Mouse (Mus musculus): ENCODE measurements around the gene Slc3a1. TPM values are rescaled to one million over a fixed set of nuclear protein-coding genes. Genes with fewer than 3 reads are reported as not detected.

Gene Slc3a1
- polyA plus RNA-seq (2012; rRNA removed): 0.42 and 0.77 TPM in 2 replicates

- H3K36me3 ChIP-seq (ENCODE audit: control insufficient read depth, insufficient read depth, low read length): no peaks in the 10 kb centered on the region
- H3K4me1 ChIP-seq (ENCODE audit: control insufficient read depth, insufficient read depth, low read length): peaks cover 6% of the 10 kb centered on the region
- H3K4me3 ChIP-seq (ENCODE audit: control insufficient read depth, low read depth, low read length): no peak within 1 kb of the TSS
- no peak for TF ChIP-seq CTCF (IDR thresholded peaks at IDR 0.05; ENCODE audit: control insufficient read depth, insufficient read depth, insufficient replicate concordance, low read depth, low read length)
- no peak for TF ChIP-seq POLR2A (IDR thresholded peaks at IDR 0.05; ENCODE audit: control insufficient read depth, low read depth, low read length)
- H3K27me3 ChIP-seq (ENCODE audit: control insufficient read depth, insufficient read depth, low read length): no peaks in the 10 kb centered on the region
- no peak within 1 kb of the TSS for H3K27ac ChIP-seq (ENCODE audit: control insufficient read depth, insufficient read depth, low read depth, low read length)
Measured at GRCm38 (mm10) chr17:85028093-85028739, at the start of gene Slc3a1. Slc3a1 (plus strand) TSS chr17:85028376.

GRCm38 (mm10) chr17:84981721-84982120 is 46.5 kb upstream of the Slc3a1 start:
- Histone ChIP-seq H3K27me3 (ENCODE audit: control insufficient read depth, insufficient read depth, low read length) (no peaks in the 10 kb centered on the region), H3K27ac (ENCODE audit: control insufficient read depth, insufficient read depth, low read depth, low read length) (no peak overlapping the region), H3K4me3 (ENCODE audit: control insufficient read depth, low read depth, low read length) (no peak overlapping the region), H3K36me3 (ENCODE audit: control insufficient read depth, insufficient read depth, low read length) (no peaks in the 10 kb centered on the region; the same call in 1 of the 2 replicates), H3K4me1 (ENCODE audit: control insufficient read depth, insufficient read depth, low read length) (no peaks in the 10 kb centered on the region; the same call in 1 of the 2 replicates)
- no peak for TF ChIP-seq POLR2A (IDR thresholded peaks at IDR 0.05; ENCODE audit: control insufficient read depth, low read depth, low read length)
- no peak for TF ChIP-seq CTCF (IDR thresholded peaks at IDR 0.05; ENCODE audit: control insufficient read depth, insufficient read depth, insufficient replicate concordance, low read depth, low read length)

- no peaks in the 10 kb centered on the region for H3K27me3 ChIP-seq (ENCODE audit: control insufficient read depth, insufficient read depth, low read length)
- no peak overlapping the region for H3K4me3 ChIP-seq (ENCODE audit: control insufficient read depth, low read depth, low read length)
- no peaks in the 10 kb centered on the region; the same call in 1 of the 2 replicates for H3K4me1 ChIP-seq (ENCODE audit: control insufficient read depth, insufficient read depth, low read length)
- no peak overlapping the region for H3K27ac ChIP-seq (ENCODE audit: control insufficient read depth, insufficient read depth, low read depth, low read length)
- H3K36me3 ChIP-seq (ENCODE audit: control insufficient read depth, insufficient read depth, low read length): no peaks in the 10 kb centered on the region; the same call in 1 of the 2 replicates
- TF ChIP-seq POLR2A (IDR thresholded peaks at IDR 0.05; ENCODE audit: control insufficient read depth, low read depth, low read length) (no peak), CTCF (IDR thresholded peaks at IDR 0.05; ENCODE audit: control insufficient read depth, insufficient read depth, insufficient replicate concordance, low read depth, low read length) (no peak)
Measured at GRCm38 (mm10) chr17:84982735-84983134, 45.4 kb upstream of the Slc3a1 start.

- no peak overlapping the region for H3K4me3 ChIP-seq (ENCODE audit: control insufficient read depth, low read depth, low read length)
- no peaks in the 10 kb centered on the region; the same call in 1 of the 2 replicates for H3K4me1 ChIP-seq (ENCODE audit: control insufficient read depth, insufficient read depth, low read length)
- H3K27ac ChIP-seq (ENCODE audit: control insufficient read depth, insufficient read depth, low read depth, low read length): no peak overlapping the region
- no peaks in the 10 kb centered on the region for H3K27me3 ChIP-seq (ENCODE audit: control insufficient read depth, insufficient read depth, low read length)
- H3K36me3 ChIP-seq (ENCODE audit: control insufficient read depth, insufficient read depth, low read length): no peaks in the 10 kb centered on the region; the same call in 1 of the 2 replicates
- TF ChIP-seq POLR2A (IDR thresholded peaks at IDR 0.05; ENCODE audit: control insufficient read depth, low read depth, low read length): no peak
- TF ChIP-seq CTCF (IDR thresholded peaks at IDR 0.05; ENCODE audit: control insufficient read depth, insufficient read depth, insufficient replicate concordance, low read depth, low read length): no peak
Measured at GRCm38 (mm10) chr17:84986368-84986767, 41.8 kb upstream of the Slc3a1 start.

- TF ChIP-seq CTCF (IDR thresholded peaks at IDR 0.05; ENCODE audit: control insufficient read depth, insufficient read depth, insufficient replicate concordance, low read depth, low read length): no peak
- no peak for TF ChIP-seq POLR2A (IDR thresholded peaks at IDR 0.05; ENCODE audit: control insufficient read depth, low read depth, low read length)
- Histone ChIP-seq H3K4me3 (ENCODE audit: control insufficient read depth, low read depth, low read length) (no peak overlapping the region), H3K4me1 (ENCODE audit: control insufficient read depth, insufficient read depth, low read length) (no peaks in the 10 kb centered on the region; the same call in 1 of the 2 replicates), H3K27me3 (ENCODE audit: control insufficient read depth, insufficient read depth, low read length) (no peaks in the 10 kb centered on the region), H3K27ac (ENCODE audit: control insufficient read depth, insufficient read depth, low read depth, low read length) (no peak overlapping the region), H3K36me3 (ENCODE audit: control insufficient read depth, insufficient read depth, low read length) (no peaks in the 10 kb centered on the region; the same call in 1 of the 2 replicates)
Measured at GRCm38 (mm10) chr17:84987834-84988410, 40.3 kb upstream of the Slc3a1 start.

GRCm38 (mm10) chr17:84988514-84988913 is 39.7 kb upstream of the Slc3a1 start:
- Histone ChIP-seq H3K4me1 (ENCODE audit: control insufficient read depth, insufficient read depth, low read length) (no peaks in the 10 kb centered on the region; the same call in 1 of the 2 replicates), H3K4me3 (ENCODE audit: control insufficient read depth, low read depth, low read length) (no peak overlapping the region), H3K36me3 (ENCODE audit: control insufficient read depth, insufficient read depth, low read length) (no peaks in the 10 kb centered on the region; the same call in 1 of the 2 replicates), H3K27ac (ENCODE audit: control insufficient read depth, insufficient read depth, low read depth, low read length) (no peak overlapping the region), H3K27me3 (ENCODE audit: control insufficient read depth, insufficient read depth, low read length) (no peaks in the 10 kb centered on the region)
- TF ChIP-seq POLR2A (IDR thresholded peaks at IDR 0.05; ENCODE audit: control insufficient read depth, low read depth, low read length): no peak
- TF ChIP-seq CTCF (IDR thresholded peaks at IDR 0.05; ENCODE audit: control insufficient read depth, insufficient read depth, insufficient replicate concordance, low read depth, low read length): no peak

GRCm38 (mm10) chr17:84995844-84996243 is 32.3 kb upstream of the Slc3a1 start:
- Histone ChIP-seq H3K36me3 (ENCODE audit: control insufficient read depth, insufficient read depth, low read length) (no peaks in the 10 kb centered on the region), H3K4me3 (ENCODE audit: control insufficient read depth, low read depth, low read length) (no peak overlapping the region), H3K27ac (ENCODE audit: control insufficient read depth, insufficient read depth, low read depth, low read length) (no peak overlapping the region), H3K4me1 (ENCODE audit: control insufficient read depth, insufficient read depth, low read length) (no peaks in the 10 kb centered on the region), H3K27me3 (ENCODE audit: control insufficient read depth, insufficient read depth, low read length) (no peaks in the 10 kb centered on the region)
- no peak for TF ChIP-seq CTCF (IDR thresholded peaks at IDR 0.05; ENCODE audit: control insufficient read depth, insufficient read depth, insufficient replicate concordance, low read depth, low read length)
- no peak for TF ChIP-seq POLR2A (IDR thresholded peaks at IDR 0.05; ENCODE audit: control insufficient read depth, low read depth, low read length)

All from testis, adult 2 months (tissue).